Mouse (Mus musculus): ENCODE measurements around the gene Rnf103. TPM values are rescaled to one million over a fixed set of nuclear protein-coding genes. Genes with fewer than 3 reads are reported as not detected.
"Not testable (repeated sequence)": the region's sequence is repeated elsewhere in the genome, so short reads cannot be mapped to it uniquely, and the experiment has no call there.

Gene Rnf103
- 33.2 and 34.8 TPM in 2 replicates for polyA plus RNA-seq (2012; rRNA removed)

DNA sequence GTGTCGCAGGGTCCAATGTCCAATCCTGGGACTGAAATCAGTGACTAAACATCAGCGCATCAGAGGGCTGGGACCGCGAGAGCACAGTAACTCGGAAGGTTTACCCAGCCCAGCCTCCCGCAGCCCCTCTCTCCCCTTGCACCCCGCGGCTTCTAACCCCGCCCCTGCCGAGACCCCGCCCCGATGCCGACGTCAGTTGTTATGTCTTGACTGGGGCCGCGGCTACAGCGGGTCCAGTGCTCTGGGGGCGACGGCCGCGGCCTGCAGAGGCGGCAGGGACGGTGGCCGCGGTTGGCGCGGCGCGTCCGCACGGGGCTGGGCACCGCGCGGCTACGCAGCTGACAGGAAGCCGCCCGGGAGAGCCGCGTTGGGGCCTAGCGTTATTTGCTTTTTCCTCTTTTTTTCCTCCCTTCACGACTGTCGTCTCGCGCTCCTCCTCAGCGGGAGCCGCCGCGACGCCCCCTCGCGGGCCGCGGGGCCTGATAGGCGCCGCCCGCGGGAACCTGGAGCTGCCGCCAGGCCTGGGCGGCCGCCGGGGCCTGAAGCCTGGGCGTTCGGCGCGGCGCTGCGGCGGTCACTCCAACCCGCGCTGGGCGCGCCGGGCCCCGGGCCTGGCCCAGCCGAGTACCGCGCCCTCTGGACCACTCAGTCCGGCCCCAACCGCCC lies at the start of gene Rnf103:
Rnf103 (plus strand) TSS at position 220 of the 666 bp plus-strand sequence.
- DNase-seq (ENCODE audit: extremely low spot score in 1 of 2, low spot score in 1 of 2) = peak; percentile 74 to 86

DNA sequence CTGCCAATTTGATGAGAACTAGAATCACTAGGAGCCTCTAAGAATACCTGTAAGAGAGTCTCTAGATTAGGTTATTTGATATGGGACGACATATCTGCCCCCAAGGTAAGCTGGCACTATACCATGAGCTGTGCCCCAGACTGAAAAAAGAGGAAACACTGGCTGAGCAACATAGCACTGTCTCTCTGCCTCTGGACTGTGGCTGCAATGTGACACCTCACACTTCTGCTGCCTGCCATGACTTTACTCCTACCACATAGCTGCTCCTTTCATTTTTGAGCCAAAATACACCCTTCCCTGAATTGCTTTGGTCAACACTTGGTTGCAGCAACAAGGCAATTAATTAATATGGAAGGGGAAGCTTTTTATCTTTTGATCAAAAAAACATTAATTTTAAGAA lies 48.9 kb upstream of the Rnf103 start:
- DNase-seq (ENCODE audit: extremely low spot score in 1 of 2, low spot score in 1 of 2) = no peak

DNA sequence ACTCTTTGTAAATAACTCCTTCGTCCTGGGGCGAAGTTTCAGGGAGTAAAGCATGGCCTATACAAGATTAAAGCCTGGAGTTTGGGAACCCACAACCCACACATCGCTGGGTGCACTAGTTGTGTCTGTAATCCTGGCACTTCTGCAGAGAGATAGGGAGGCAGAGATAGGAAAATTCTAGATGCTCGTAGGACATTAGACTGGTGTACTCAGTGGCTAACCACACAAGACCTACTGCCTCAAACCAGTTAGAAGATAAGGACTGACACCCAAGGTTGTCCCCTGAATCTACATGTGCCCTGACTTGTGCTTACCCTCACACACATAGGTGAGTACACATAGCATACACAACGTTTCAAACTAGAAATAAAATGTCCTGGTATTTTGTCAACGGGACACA lies 48.1 kb upstream of the Rnf103 start:
- no peak for DNase-seq (ENCODE audit: extremely low spot score in 1 of 2, low spot score in 1 of 2)

DNA sequence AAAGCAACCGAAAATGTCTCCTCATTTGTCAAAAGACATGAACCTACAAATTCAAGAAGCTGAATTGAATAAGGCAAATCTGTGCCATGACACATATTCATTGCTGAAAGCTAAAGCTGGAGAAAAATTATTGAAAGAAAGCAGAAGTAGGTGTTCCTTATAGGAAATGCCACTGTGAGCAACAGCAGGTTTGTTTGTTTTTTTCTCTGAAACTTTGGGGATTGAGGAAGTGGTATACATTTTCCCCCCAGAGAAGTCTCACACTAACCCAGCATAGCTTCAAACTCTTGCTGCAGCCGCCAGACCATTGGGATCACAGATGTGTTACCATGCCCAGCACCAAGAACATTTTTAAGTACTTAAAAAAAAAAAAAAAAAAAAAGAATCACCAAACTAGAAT lies 40.9 kb upstream of the Rnf103 start:
- DNase-seq (ENCODE audit: extremely low spot score in 1 of 2, low spot score in 1 of 2) = no peak

DNA sequence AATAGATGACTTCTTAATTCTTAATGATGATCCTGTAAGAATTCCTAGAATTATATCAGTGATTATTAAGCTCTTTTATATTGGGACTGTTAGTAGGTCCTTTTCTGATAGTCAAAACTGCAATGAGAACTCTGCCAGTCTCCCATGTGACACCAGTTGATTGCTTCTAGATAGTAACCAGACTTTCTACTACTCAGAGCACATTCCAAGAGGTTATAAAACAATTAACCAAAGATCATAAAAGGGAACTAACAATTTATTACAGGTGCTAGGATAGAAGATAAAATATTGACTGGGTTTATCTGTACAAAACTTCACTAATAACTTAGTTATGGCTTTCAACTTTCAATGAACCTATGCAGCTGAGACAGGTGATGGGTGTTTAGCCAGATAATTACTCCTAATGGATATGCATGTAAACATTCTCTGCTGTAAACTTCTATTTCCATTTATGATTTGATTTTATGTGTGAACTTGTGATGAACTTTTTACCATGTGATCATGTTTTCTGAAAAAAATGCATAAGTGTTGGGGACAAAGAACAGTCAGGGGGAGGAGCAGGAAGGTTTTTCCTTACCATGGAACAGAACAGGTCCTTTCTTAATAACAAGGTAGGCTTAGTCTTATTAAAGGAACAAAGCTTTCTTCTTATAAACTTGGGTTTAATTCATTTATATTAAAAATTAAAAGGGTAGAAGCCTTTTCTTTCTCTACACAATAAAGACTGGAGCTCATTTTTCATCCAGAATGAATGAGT lies 39.5 kb upstream of the Rnf103 start:
- DNase-seq (ENCODE audit: extremely low spot score in 1 of 2, low spot score in 1 of 2) = not testable (repeated sequence)

DNA sequence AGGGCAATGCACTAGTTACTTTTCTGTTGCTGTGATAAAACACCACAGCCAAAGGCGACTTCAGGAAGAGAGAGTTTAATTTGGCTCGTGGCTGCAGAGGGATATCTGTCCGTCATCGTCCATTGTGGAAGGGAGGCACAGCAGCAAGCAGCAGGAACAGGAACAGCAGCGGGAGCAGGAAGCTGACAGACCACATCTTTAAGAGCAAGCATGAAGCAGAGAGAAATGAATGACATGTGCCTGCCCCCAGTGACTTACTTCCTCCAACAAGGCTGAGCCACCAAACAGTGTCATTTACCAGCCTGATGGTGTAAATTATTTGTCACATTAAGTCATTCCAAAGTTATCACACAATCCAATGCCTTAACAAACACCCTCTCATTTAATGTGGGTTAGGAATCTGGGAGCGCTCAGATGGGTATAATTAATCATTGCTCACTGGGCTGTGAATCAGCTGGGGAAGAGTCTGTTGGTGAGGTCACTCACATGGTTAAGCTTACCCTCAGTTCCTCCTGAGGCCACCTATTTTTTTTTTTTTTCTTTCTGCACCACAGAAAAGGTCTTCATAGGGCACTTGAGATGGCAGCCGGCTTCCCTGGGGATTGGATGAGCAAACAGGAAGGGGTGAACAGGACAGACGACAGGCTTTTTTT lies 35.6 kb upstream of the Rnf103 start:
- DNase-seq (ENCODE audit: extremely low spot score in 1 of 2, low spot score in 1 of 2) = no peak

DNA sequence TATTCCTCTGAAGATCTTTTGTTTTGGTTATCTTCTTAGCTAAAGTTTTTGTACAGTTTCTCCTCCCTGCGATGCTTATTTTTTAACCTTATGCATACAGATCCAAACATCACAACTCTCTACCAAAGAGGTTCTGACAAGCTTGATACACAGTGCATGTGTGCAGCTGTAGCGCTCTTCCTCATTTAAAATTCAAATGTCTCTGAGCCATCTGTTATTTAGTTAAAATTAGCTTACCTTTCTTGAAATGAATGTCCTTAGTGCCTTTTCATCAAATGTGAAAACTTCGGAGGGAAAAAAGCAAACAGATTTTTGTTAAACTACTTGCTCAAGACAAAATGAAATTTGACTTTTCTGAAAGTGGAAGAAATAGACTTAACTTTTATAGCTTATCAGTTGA lies 28.5 kb upstream of the Rnf103 start:
- peak; percentile 15 to 55 for DNase-seq (ENCODE audit: extremely low spot score in 1 of 2, low spot score in 1 of 2)

DNA sequence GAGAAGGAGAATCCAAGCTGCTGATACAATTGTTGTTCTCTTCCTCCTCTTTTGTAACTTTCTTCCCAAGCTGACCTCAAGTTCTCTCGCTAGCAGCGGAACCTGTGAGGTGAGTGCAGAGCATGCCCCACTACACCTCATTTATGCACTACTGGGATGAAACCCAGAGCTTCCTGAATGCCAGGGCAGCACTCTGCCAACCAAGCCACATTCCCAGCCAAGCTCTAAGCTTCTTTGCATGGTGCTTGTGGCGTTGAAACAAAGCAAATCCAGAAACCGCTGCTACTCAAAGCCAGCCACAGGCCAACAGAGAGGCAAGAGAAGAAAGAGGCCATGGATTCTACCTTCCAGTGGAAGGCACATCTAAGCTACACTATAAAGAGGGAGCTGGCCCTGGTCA lies 25.9 kb upstream of the Rnf103 start:
- DNase-seq (ENCODE audit: extremely low spot score in 1 of 2, low spot score in 1 of 2) = peak in 1 of 2 experiments; percentile 19

DNA sequence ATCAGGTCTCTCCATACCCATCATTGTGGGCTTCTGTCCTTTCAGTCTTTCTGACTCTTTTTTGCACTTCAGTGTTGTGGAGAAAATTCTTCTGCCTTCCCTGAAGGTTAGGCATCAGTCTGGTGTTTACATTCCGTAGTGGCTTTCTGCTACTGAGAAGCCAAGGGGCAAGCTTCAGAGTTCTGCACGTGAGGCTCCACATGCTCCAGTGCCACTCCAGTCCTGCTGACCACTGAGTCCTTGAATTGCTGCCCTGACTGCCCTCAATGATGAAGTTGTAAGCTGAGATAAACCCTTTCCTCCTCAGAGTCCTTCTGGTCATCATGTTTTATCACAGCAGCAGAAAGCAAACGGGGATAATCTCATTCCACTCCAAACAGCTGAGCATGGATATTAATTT lies 24.4 kb upstream of the Rnf103 start:
- DNase-seq (ENCODE audit: extremely low spot score in 1 of 2, low spot score in 1 of 2) = no peak

DNA sequence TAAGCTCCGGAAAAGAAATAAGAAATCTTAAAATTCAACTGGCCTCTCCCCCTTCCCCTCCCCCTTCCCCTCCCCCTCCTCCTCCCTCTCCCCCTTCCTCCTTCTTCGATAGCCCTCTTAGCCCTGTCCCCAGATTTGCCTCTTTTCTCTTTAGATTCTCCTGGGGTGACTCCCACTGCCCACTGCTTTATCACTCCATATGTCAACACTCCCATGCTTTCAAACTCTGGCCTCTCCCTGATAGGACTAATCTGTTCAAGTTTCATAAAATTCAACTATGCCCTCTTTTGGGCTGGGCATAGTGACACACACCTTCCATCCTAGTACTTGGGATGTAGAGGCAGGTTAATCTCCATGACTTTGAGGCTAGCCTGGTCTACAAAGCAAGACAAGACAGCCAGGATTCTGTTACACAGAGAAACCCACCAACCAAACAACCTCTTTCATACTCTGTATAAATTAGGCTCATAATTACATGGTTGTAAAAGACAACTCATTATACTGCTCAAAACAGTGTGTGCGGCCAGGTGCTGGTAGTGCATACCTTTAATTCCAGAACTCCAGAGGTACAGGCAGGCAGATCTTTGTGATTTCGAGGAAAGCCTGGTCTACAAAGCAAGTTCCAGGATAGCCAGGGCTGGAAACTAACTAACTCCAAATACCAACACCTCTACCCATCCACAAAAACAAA lies 21.7 kb upstream of the Rnf103 start:
- DNase-seq (ENCODE audit: extremely low spot score in 1 of 2, low spot score in 1 of 2) = no peak

DNA sequence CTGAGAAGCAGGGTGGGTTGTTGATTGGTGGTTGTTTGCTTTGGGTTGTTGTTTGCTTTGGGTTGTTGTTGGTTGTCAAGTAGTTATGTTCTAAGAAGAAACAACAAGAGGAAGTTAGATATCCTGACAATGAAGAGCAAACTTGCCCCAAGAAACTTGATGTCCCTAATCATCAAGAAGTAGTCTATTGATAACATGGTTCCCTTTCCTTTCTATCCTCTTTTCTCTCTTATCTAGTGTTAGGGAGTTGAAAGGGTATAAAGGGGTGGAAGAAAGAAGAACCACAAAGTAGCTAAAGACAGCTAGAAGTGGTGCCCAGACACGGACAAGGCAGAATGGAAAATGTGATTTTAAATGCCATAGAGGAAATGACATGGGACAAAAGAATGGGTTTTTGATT lies 20.9 kb upstream of the Rnf103 start:
- no peak for DNase-seq (ENCODE audit: extremely low spot score in 1 of 2, low spot score in 1 of 2)

DNA sequence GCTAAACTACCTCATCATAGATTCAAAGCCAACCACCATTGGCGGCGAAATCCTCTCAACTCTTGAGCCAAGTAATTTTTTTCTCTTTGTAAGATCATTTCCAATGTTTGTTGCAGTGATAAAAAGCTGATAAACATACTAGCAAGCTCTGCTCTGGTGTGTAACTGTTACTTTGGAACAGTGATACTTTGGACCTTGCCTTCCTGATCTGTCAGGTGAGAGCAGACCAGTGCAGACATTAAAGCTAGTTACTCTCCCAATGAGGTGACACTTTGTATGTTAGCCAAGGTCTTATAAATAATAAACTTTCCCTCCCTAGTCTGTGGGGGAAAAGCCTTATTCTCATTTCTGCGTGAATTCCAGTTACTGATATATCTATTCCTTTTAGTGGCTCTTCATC lies 18.1 kb upstream of the Rnf103 start:
- DNase-seq (ENCODE audit: extremely low spot score in 1 of 2, low spot score in 1 of 2) = no peak

DNA sequence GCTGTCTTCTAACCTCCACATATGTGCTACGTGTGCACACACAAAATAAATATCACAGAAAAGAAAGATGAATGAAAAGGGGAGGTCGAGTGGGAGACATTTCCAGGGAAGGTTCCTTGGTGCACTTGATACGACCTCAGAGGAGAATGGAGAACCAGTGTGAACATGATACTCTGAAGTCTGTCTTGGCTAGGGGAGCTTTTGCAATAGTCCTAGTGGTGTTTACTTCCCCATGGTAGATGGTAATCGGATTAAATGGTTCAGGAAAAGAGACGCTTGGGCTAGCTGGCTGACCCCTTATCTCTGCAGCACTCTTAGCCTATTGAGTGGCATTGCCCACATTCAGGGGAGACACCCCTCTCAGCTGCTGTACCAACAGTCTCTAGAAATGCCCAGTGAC lies 16.9 kb upstream of the Rnf103 start:
- no peak for DNase-seq (ENCODE audit: extremely low spot score in 1 of 2, low spot score in 1 of 2)

DNA sequence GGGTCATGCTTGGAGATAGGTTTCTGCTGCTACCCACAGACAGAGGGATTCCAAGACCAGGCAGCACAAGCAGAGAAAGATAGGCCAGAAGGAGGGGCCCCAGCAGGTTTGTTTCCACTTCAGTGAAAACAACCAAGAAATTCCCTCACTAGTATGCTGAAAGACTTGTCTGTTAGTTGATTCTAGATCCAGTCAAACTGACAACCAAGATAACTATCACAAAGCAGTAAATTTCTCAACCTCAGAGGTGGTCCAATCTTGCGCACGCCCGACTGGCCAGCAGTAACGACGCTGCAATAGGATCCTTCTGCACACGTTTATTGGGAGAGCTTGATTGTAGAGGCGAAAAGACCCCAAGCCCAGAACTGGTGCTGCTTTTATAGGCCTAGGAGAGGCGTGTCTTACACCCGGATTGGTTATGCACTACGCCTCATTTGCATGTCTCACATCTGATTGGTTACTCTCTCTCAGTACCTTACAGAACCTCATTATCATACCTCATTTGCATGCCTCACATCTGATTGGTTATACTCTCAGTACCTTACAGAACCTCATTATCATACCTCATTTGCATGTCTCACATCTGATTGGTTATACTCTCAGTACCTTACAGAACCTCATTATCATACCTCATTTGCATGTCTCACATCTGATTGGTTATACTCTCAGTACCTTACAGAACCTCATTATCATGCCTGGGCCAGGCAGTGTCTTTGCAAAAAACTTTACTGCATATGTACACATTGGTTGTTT lies 14.7 kb upstream of the Rnf103 start:
- DNase-seq (ENCODE audit: extremely low spot score in 1 of 2, low spot score in 1 of 2) = not testable (repeated sequence)

DNA sequence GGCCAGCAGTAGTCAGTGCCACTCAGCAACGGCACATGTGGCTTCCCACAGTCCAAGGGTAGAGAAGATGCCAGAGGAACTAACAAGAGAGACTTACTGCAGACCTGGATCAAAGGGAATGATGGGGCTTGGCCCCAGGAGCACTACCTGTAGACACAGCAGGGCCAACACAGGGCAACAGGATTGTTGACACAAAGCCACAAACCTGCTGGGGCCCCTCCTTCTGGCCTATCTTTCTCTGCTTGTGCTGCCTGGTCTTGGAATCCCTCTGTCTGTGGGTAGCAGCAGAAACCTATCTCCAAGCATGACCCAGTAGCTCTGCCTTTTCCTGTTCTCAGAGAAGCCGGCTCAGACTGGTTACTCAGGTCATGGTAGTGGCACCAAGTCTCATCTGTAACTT lies 14.1 kb upstream of the Rnf103 start:
- not testable (repeated sequence) for DNase-seq (ENCODE audit: extremely low spot score in 1 of 2, low spot score in 1 of 2)

DNA sequence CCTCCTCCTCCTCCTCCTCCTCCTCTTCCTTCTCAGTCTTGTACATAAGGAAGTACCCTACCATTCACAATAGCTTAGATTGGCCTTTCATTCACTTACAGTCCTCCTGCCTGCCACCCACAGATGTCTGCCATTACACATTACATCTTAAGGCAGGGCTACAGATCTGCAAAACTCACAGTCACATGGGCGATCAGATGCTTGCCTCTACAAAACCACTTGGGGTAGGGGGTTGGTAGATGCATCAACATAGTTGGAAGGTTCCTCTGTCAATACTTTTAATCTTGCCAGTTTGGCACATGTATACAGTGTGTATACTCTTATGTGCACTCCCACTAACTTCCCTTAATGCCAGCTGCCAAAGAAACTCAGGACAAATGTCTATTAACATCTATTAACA lies 13.6 kb upstream of the Rnf103 start:
- no peak for DNase-seq (ENCODE audit: extremely low spot score in 1 of 2, low spot score in 1 of 2)

DNA sequence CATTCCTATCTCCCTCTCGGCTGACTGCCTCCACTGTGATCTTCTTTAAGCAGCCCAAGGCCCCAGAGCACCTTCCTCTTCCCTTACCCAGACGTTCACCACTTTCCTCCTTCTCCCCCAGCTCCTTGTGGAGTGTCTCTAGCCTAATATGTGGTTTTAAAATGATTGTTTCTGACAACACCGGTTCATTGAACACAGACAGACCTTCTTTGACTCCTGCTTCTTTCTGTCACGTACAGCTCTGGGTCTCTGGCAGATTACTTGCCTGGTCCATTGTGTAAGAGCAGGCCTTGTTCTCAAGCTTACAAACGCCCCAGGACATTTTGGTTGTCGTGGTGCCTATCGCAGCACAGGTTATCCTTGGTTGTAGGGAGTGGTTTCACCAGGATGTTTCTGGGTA lies 12.6 kb upstream of the Rnf103 start:
- no peak for DNase-seq (ENCODE audit: extremely low spot score in 1 of 2, low spot score in 1 of 2)

DNA sequence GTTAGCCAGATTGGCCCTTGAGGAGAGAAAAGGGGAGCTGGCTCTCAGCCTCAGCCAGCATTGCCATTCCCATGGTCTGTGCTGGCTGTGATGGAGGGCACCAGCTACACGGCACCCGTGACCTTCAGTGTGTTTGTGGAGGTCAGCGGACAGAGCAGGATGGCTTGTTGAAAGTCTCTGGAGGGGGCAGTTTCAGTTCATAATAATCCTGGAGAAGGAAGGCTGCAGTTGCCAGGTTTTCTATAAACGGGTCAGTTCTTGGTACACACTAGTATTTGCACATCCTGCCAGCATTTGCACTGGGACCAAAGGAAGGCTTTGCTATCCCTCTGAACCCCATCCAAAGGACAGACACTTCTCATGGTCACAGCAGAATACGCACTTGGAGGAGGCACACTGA lies 8.4 kb upstream of the Rnf103 start:
- DNase-seq (ENCODE audit: extremely low spot score in 1 of 2, low spot score in 1 of 2) = no peak

DNA sequence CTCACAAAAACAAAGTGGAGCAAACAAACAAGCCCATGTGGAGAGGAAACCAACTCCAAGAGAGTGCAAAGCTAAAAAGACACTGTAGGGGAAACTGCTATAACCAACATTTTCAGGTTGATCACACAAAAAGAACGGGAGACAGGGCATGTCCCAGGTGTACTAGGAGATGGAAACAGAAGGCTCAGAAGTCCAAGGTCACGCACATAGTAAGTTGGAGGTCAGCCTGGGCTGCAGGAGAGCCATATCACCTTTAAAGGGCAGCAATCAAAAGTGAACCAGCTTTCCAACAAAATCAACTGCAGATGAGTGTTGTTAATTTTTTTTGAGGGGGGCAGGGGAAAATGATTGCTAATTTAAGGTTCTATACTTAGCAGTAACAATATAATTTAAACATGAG lies 7.5 kb upstream of the Rnf103 start:
- DNase-seq (ENCODE audit: extremely low spot score in 1 of 2, low spot score in 1 of 2) = no peak

DNA sequence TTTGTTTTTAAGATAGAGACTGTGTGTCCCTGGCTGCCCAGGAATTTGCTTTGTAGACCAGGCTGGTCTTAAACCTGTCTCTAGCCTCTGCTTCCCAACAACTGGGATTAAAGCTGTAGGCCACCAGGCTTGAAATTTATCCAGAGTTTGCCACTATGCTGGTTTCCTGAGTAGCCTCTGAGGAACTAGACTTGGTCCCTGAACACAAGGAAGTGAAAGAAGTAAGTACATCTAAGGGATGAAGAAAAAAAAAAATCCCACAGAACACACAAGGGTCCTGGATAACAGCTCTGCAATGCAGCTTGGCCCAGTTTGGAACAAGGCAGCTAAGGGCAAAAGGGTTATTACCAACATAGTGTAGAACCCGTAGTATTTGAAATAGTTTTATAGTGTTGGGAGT lies 6.8 kb upstream of the Rnf103 start:
- no peak for DNase-seq (ENCODE audit: extremely low spot score in 1 of 2, low spot score in 1 of 2)

DNA sequence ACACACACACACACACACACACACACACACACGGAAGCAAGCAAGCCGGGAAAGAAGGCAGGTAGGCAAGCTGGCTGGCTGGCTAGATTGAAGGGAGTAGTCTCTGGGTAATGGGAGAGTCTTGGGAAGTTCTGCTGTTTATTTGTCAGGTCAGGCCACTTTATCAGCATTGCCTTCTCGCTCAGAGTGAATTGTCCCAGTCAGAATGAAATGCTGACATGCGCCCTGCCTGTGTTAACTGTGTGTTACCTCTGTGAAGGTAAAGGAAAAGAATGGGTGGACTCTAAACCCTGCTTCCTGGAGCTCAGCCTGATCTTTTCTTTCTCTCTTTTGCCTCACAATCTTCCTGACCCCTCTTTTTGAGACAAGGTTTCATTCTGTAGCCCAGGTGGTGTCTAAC lies 5.7 kb upstream of the Rnf103 start:
- DNase-seq (ENCODE audit: extremely low spot score in 1 of 2, low spot score in 1 of 2) = no peak
